ENCODE assay signal across 10 mouse cellular contexts in the genomic region with DNA sequence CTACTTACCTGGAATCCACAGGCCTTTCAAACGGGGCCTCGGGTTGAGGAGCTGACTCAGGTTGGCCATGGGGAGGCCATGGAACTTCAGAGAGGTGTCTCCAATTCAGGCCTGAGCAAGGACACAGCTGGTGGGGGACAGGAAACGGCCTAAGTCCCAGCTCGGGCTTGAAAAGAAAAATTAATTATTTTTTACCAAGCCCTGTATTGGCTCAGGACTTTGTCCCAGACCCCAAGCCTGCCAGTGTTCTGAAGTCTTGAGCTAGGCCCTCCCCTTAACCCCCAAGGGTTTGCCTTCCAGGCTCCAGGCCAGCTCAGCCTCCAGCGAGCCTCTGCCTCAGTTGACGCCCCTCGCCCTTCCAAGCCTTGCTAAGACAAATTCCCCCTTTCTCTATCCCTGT. TPM values are rescaled to one million over a fixed set of nuclear protein-coding genes. Genes with fewer than 3 reads are reported as not detected.
DNase-seq lines count a peak whose midpoint lies in the region; ATAC-seq and TF ChIP-seq lines count a peak whose summit lies in the region.
"Had no signal": no experiment of that assay in that cellular context is flagged by ENCODE, and none has a peak within 500 bp of the region (broad histone marks: within the 10 kb centered on the region; RNA-seq: fewer than 3 reads in every experiment).

TSS of gene Pth1r (minus strand) at position 185 of the 400 bp plus-strand sequence.

- no peak within 1 kb of the TSS for H3K4me3 ChIP-seq in cerebellum, adult 2 months (replicated peaks; ENCODE audit: insufficient read depth, low read depth, low read length)
- no peak within 1 kb of the TSS for H3K4me3 ChIP-seq in midbrain, embryonic 10.5 days
- no peak within 1 kb of the TSS for H3K4me3 ChIP-seq in midbrain, embryonic 16.5 days (ENCODE audit: low read depth, low read length)
- peak within 1 kb of the TSS; percentile 53 for H3K4me3 ChIP-seq in kidney, adult 2 months (ENCODE audit: insufficient read depth, low read depth, low read length)
- H3K4me3 ChIP-seq in neural tube, embryonic 15.5 days (replicated peaks), result no peak within 1 kb of the TSS
- H3K4me3 ChIP-seq: erythroblast, embryonic 14.5 days had no signal

- no peak within 1 kb of the TSS for H3K27ac ChIP-seq in cerebellum, adult 2 months (ENCODE audit: insufficient read depth, low read length)
- peak within 1 kb of the TSS; percentile 6; the same call in 1 of the 2 replicates for H3K27ac ChIP-seq in midbrain, embryonic 10.5 days (replicated peaks)
- no peak within 1 kb of the TSS for H3K27ac ChIP-seq in midbrain, embryonic 16.5 days (ENCODE audit: low read length)
- peak within 1 kb of the TSS; percentile 94 for H3K27ac ChIP-seq in kidney, adult 2 months (ENCODE audit: insufficient read depth, low read depth, low read length)
- H3K27ac ChIP-seq in neural tube, embryonic 15.5 days (replicated peaks), result no peak within 1 kb of the TSS

- no peak within 1 kb of the TSS for H3K9ac ChIP-seq in midbrain, embryonic 16.5 days (ENCODE audit: low read depth, low read length)
- no peak within 1 kb of the TSS for H3K9ac ChIP-seq in neural tube, embryonic 15.5 days (replicated peaks)

- peaks cover 6% of the 10 kb centered on the region; the same call in 1 of the 2 replicates for H3K27me3 ChIP-seq in cerebellum, adult 2 months (ENCODE audit: control insufficient read depth, insufficient read depth, low read length)
- peaks cover 58% of the 10 kb centered on the region for H3K27me3 ChIP-seq in midbrain, embryonic 10.5 days (ENCODE audit: low read depth, poor library complexity, severe bottlenecking)
- H3K27me3 ChIP-seq in midbrain, embryonic 16.5 days (ENCODE audit: control insufficient read depth, insufficient read depth, low read depth, low read length), result peaks cover 10% of the 10 kb centered on the region; the same call in 1 of the 2 replicates
- no peaks in the 10 kb centered on the region for H3K27me3 ChIP-seq in kidney, adult 2 months (replicated peaks; ENCODE audit: control insufficient read depth, insufficient read depth, low read length)
- peaks cover 21% of the 10 kb centered on the region for H3K27me3 ChIP-seq in neural tube, embryonic 15.5 days (replicated peaks)

- no peak for TF ChIP-seq POLR2A in cerebellum, adult 2 months (IDR thresholded peaks at IDR 0.05; ENCODE audit: borderline replicate concordance, insufficient read depth, low read length)
- no peak for TF ChIP-seq POLR2A in kidney, adult 2 months (IDR thresholded peaks at IDR 0.05; ENCODE audit: low read depth, low read length)

- no peak within 1 kb of the TSS for H3K4me2 ChIP-seq in midbrain, embryonic 16.5 days (ENCODE audit: low read length)
- H3K4me2 ChIP-seq in neural tube, embryonic 15.5 days, result no peak within 1 kb of the TSS

- no peaks in the 10 kb centered on the region for H3K9me3 ChIP-seq in midbrain, embryonic 10.5 days (replicated peaks)
- H3K9me3 ChIP-seq in midbrain, embryonic 16.5 days (replicated peaks; ENCODE audit: control insufficient read depth, low read length, poor library complexity, severe bottlenecking), result no peaks in the 10 kb centered on the region
- no peaks in the 10 kb centered on the region for H3K9me3 ChIP-seq in neural tube, embryonic 15.5 days (replicated peaks)

- no peak for DNase-seq in cerebellum, adult 2 months
- DNase-seq in cerebellum, adult 11-12 months, result no peak
- no peak for DNase-seq in midbrain, embryonic 10.5 days (ENCODE audit: low spot score)
- DNase-seq in kidney, adult 2 months, result peak; percentile 88
- DNase-seq in B cell, adult 2 months, result no peak
- no peak for DNase-seq in cerebellum, adult 18-20 months
- DNase-seq: retina, postnatal 1 day had no signal

- TF ChIP-seq CTCF in cerebellum, adult 2 months (IDR thresholded peaks at IDR 0.05; ENCODE audit: borderline replicate concordance, insufficient read depth, low read depth, low read length), result no peak
- TF ChIP-seq CTCF in kidney, adult 2 months (conservative IDR thresholded peaks at IDR 0.05; ENCODE audit: insufficient read depth, insufficient read length, low read depth, low read length), result no peak

- no peak for ATAC-seq in midbrain, embryonic 16.5 days
- no peak for ATAC-seq in neural tube, embryonic 15.5 days (ENCODE audit: low FRiP score)

- 55% methylated on average over 7 of the region's 7 CpGs for WGBS in cerebellum, adult 2 months
- WGBS in midbrain, embryonic 10.5 days, result 67% methylated on average over 7 of the region's 7 CpGs
- 59% methylated on average over 7 of the region's 7 CpGs for WGBS in midbrain, embryonic 16.5 days
- 44% methylated on average over 7 of the region's 7 CpGs for WGBS in kidney, adult 2 months
- WGBS in neural tube, embryonic 15.5 days, result 63% methylated on average over 7 of the region's 7 CpGs

- no peaks in the 10 kb centered on the region for H3K4me1 ChIP-seq in cerebellum, adult 2 months (ENCODE audit: control insufficient read depth, insufficient read depth, low read length)
- H3K4me1 ChIP-seq in midbrain, embryonic 10.5 days, result peaks cover 63% of the 10 kb centered on the region
- peaks cover 14% of the 10 kb centered on the region for H3K4me1 ChIP-seq in midbrain, embryonic 16.5 days (ENCODE audit: control insufficient read depth, insufficient read depth, low read length)
- peaks cover 26% of the 10 kb centered on the region; the same call in 1 of the 2 replicates for H3K4me1 ChIP-seq in kidney, adult 2 months (ENCODE audit: control insufficient read depth, insufficient read depth, low read length)
- peaks cover 20% of the 10 kb centered on the region for H3K4me1 ChIP-seq in neural tube, embryonic 15.5 days

- H3K36me3 ChIP-seq in midbrain, embryonic 10.5 days, result no peaks in the 10 kb centered on the region
- no peaks in the 10 kb centered on the region for H3K36me3 ChIP-seq in midbrain, embryonic 16.5 days (ENCODE audit: control insufficient read depth, insufficient read depth, low read length)
- H3K36me3 ChIP-seq in kidney, adult 2 months (ENCODE audit: control insufficient read depth, insufficient read depth, low read length), result no peaks in the 10 kb centered on the region; the same call in 1 of the 2 replicates
- no peaks in the 10 kb centered on the region for H3K36me3 ChIP-seq in neural tube, embryonic 15.5 days

RNA-seq across cellular contexts. Expression of gene Pth1r, which starts in this region (rescaled TPM):
- polyA plus RNA-seq in cerebellum, adult 2 months (2012; rRNA removed), result 12.5 and 12.9 TPM in 2 replicates
- polyA plus RNA-seq in midbrain, embryonic 10.5 days (2016; fragmentation: Nextera tagmentation; extraction: Ambion mirVana), result 30.9 and 33.9 TPM in 2 replicates
- 6.1 and 8.0 TPM in 2 replicates for polyA plus RNA-seq in midbrain, embryonic 16.5 days (2015; fragmentation: Nextera tagmentation; extraction: Ambion mirVana)
- polyA plus RNA-seq in kidney, adult 2 months (2012; rRNA removed), result 740 and 847 TPM in 2 replicates
- 12.9 and 17.0 TPM in 2 replicates for polyA plus RNA-seq in neural tube, embryonic 15.5 days (2015; fragmentation: Nextera tagmentation; extraction: Ambion mirVana)
- polyA plus RNA-seq: erythroblast, embryonic 14.5 days had no signal

Comparison
In these comparisons a context has a peak if more than half of its experiments do, and no peak if none do; other contexts are left out.
1. RNA of gene Pth1r (polyA plus RNA-seq): 740 to 847 TPM in kidney, adult 2 months; 30.9 to 33.9 TPM in midbrain, embryonic 10.5 days, 12.5 to 12.9 TPM in cerebellum, adult 2 months, 12.9 to 17.0 TPM in neural tube, embryonic 15.5 days and 6.1 to 8.0 TPM in midbrain, embryonic 16.5 days; every median in the first group is over 10 times any median in the second.
2. H3K27ac ChIP-seq: peak in midbrain, embryonic 10.5 days (single experiment) and kidney, adult 2 months (single experiment); none in cerebellum, adult 2 months (single experiment), midbrain, embryonic 16.5 days (single experiment) and neural tube, embryonic 15.5 days (single experiment).